Mouse (Mus musculus): Measurements from ENCODE around the gene Slc17a9. TPM values are rescaled to one million over a fixed set of nuclear protein-coding genes. Genes with fewer than 3 reads are reported as not detected.
A peak's percentile ranks its signal among the peaks of the same experiment; 100 is the strongest.
"Not testable (repeated sequence)": the region's sequence is repeated elsewhere in the genome, so short reads cannot be mapped to it uniquely, and the experiment has no call there.

Slc17a9 gene
- total RNA-seq, 1 experiment from 2014 or later = 6.8 TPM

DNA sequence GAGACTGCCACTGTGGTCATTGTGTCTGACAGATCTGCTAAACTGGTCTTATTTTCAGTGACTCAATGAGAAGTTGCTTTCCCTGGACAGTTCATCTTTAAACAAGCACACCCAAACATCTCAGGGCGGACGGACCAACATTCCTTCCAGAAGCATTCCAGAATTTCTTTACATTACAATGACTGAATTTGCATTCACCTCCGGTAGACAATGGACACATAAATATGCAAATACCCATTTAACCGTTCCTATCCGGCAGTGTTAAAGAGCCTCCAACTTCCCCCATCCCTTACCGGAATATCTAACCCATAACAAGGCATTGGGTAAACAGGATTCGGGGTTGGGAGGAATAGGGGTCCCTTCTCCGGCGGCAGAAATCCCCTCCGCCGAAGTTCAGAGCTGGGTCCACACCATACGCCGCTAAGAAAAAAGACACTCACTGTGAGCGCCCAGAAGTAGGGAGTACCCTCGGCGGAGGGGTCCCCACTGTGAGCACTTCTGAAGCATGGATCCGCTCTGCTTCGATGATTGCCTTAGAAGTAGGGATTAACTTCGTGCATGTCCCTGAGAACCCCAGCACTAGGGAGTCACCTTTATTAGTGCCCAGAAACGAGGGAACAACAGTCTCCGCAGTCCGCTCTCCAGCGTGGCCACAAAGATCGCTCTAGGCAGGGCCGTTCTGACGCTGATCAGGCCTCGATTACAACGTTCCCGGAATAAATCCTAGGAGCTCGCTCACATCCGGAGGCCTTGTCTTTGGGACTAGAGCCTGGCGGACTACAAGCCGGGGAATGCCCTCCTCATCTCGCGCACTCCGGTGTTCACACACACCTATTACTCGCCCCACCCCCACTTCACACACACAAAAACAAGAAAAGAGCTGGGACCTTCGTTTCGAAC lies 15.8 kb upstream of the Slc17a9 start:
- 0 out of 2 replicates have a peak, but pooled peaks have one; percentile 1 for ATAC-seq (replicated peaks; ENCODE audit: low read depth, poor library complexity, severe bottlenecking)

DNA sequence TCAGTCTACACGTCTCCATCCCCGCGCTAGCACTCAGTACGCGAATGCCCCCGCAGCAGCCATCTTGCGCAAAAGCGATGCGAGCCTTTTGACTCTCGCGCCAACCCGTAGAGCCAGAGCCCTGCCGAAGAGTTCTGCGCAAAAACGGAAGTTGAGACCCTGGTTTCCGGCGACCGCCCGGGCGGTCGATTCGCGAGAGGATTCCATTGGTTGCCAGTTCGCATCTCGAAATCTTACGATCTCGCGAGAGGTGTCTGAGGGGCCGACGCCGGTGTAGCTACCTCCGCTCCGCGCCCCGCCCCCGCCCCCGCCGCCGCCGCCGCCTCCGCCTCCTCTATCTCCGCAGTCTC lies 15.2 kb upstream of the Slc17a9 start, which contains the start of the genes Dido1 and Gid8:
Gene Dido1 (minus strand): TSS at position 77 of the 350 bp plus-strand sequence.
Gene Gid8 (plus strand): TSS at position 195 of the 350 bp plus-strand sequence.
- peak; percentile 84 for ATAC-seq (replicated peaks; ENCODE audit: low read depth, poor library complexity, severe bottlenecking)

DNA sequence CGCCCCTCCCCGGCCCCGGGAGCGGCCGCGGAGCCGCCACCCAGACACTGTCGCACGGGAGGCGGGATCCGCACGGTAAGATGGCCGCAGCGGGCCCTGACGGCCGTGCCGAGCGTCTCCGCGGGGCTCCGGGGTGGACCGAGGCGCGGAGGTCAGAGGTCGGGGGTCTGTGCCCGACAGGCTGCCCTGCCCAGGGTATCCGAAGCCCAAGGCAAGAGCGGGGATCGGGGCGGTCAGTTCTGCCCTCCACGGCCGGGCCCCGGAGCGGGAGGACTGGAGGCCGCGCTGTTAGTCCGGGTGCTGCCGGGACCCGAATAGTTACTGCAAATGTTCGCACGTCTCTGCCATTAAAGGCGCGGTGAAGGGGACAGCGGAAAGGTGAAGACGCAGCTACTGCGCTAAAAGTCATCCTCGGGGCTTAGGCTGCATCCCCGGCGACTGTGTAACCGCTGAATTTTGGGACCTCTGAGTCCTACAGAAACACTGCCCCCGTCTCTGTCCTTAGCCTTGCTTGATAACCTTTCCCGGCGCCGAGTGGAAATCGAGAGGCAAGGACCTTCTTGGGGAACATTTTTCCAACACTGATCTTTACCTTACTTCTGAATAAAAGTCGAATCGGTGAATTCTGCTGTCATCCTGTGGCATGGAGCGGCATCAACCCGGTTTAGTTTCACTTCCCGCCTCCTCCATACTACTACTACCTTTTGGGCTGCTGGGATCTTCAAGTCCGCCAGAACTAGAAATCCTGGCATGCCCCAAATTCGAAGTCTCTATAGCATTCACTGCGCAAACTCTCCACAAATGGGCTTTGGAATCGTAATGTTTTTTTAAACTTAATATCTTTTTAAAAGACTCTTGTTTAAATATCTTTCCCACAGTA lies 14.5 kb upstream of the Slc17a9 start:
- ATAC-seq (replicated peaks; ENCODE audit: low read depth, poor library complexity, severe bottlenecking) = no peak

DNA sequence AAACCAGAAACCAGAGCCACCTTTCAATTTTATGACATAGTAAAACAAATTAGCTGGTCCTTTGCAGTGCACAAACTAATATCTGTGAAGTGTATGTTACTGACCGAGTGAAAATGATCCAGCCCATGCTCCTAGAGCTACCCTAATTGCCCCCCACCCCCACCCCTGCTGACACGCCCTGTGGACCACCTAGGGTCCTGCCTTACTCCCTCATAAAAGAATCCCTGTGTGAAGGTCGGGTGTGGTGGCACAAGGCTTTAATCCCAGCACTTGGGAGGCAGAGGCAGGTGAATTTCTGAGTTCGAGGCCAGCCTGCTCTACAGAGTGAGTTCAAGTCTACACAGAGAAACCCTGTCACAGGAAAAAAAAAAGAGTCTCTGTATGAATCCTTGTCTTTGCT lies 13.5 kb upstream of the Slc17a9 start:
- no peak for ATAC-seq (replicated peaks; ENCODE audit: low read depth, poor library complexity, severe bottlenecking)

DNA sequence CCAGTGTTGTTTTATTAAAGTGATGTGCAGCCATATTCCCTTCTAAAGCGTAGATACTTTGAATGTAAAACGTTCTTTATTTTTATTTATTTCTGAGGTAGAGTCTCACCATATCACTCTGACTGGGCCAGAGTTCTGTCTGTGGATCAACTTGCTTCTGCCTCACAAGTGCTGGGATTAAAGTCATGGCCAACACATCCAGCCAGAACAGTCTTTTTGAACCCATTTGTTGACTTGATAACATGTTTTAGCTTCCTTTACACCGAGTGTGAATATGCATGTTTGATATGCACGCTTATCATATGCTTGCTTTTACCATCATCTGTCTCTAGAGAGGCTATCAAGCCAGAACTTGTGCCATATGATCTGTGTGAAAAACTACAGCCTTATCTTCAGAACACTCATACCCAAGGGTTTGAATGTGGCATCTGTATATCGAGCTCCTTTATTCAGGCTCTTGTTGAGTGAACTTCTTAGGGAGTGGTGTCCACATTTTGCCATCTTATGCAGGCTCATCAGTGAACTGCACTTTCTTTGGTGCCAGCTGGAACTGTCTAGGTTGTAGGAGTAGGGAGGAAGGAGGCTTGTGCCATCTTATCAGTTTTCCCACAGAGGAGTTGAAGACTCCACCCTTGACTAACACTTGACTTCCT lies 12.9 kb upstream of the Slc17a9 start:
- ATAC-seq (replicated peaks; ENCODE audit: low read depth, poor library complexity, severe bottlenecking) = peak; percentile 43

DNA sequence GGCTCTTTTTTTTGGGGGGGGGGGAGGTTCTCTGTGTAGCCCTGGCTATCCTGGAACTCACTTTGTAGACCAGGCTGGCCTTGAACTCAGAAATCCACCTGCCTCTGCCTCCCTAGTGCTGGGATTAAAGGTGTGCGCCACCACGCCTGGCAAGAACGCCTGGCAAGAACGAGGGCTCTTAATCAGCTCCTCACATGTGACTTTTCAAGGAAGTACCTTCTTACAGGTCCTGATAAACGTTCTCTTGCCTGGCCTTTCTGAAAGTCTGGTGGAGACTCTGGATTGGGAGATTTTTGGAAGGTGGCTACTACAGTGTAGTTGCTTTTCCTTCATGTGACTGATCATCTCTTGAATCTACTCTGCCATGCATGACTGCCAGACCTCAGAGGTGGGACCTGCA lies 2.3 kb upstream of the Slc17a9 start:
- not testable (repeated sequence) for ATAC-seq (replicated peaks; ENCODE audit: low read depth, poor library complexity, severe bottlenecking)

DNA sequence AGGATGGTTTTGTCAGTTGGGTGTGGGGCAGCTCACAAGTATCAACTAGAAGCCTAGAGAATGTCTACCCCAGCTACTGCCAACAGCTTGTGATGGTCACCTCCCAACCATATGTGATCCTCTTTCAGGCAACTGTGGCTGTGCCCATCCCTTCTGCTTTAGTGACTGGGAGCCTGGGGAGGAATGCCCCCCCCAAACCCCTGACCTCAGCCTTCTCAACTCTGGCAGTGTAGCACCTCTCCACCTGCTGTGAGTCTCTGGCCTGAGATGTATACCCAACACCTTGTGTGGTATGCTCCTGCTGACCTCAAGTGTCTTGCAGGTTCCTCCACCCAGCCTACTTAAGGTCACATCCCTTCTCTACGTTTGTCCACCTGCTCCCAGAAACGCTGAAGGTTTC lies 1.2 kb upstream of the Slc17a9 start:
- no peak for ATAC-seq (replicated peaks; ENCODE audit: low read depth, poor library complexity, severe bottlenecking)

DNA sequence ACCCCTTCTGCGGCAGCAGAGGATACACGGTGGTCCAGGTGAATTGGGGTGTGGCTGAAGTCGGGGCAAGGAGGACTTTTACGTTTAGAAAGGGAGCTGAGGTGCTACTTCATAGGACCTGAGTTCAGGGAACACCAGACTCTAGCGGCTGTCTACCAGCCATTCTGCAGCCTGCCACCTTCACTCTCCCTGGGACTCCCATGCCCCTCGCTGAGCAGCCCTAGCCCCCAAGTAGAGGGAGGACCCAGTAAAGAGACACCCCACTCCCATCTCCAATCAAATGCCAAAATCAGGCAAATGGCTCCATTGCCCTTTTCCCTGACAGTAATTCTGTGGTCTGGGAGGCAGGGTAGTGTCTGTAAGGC lies 333 bp downstream of the Slc17a9 start:
- ATAC-seq (replicated peaks; ENCODE audit: low read depth, poor library complexity, severe bottlenecking) = peak; percentile 1; the same call in 1 of the 2 replicates

DNA sequence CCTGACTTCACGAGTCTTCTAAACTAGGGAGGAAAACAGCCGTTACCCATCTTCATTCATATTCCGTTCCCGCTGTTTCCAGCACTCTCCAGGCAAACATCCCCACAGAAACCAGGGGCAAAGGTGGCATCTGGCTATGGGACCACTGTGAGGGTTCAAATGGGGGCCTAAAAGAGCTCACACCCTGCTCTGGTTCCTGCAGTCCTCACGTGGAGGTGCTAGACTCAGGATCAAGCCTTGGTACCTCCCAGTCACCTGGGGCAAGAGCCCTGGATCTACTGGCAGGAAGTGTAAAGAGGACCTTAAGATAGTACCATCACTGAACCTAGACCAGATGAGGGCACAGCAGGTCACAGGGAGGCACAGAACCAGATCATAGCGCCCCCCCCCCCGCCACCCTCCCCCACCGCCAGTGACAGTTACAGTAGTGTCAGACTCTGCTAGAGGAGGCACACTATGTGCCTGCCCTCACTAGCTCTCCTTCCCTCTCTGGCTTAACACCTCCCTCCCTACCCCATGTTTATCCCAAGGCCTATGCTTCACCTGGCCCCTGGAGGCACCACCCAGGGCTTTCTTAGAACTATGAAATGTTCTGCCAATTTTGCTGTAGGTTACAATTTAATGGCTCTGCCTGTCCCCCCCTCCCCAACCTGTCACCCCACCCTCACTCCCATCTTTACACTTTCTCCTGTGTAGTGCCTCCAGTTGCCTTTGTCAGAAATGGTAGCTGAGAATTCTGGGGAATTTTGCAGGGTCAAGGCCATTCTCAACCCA lies 980 bp downstream of the Slc17a9 start:
- no peak for ATAC-seq (replicated peaks; ENCODE audit: low read depth, poor library complexity, severe bottlenecking)

DNA sequence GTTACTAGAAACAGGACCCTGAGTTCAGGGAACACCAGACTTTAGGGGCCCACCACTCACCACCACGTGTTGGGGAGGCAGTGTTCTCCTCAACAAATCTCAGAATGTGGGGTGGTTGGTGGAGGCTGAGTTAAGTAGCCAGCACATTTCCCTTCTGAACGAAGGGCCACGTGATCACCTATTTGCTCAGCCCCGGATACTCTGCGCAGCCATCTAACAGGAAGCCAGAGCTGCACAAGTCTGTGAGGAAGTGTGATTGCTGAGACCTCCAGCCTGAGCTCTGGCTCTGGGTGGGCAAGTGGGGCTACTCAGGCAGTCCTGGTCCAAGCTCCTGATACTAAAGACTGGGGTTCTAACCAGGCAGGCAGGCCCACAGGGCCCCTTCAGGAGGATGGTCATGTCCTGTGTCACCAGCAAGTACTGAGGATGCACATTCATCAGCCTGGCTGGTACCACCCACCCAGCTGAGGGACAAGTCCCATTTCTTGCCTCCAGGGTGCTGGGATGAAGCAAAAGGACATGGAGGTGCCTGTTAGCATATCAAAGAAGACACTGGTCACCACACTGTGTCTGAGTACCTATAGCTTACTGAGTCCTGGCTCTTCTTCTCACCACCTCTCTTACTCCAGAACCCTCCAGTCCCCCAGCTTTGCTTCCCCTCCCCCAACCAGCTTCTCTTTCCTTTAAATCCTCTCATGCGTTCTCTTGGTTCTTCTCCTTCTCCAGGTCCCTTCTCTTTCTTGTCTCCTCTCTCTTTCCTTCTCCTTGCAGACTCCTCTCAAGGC lies 1.8 kb downstream of the Slc17a9 start:
- ATAC-seq (replicated peaks; ENCODE audit: low read depth, poor library complexity, severe bottlenecking) = peak; percentile 72

DNA sequence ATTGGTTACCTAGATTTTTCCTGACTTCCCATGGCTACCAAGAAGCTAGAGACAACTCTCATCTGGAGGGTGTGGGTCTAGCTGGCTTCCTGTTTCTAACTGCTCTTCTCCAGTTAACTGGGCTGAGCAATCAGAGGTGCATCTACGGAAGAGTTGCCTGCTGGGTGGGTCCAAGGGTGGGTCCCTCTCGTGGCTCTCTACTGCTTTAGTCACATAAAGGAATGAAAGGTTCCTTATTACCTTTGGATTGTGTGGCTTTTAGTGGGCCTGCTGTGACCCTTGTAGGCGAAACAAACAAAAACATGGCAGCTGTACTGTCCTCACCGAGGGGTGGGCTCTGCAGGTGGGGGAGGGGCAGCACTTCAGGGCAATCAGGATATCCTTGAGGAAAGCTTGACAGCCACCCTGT lies 2.6 kb downstream of the Slc17a9 start:
- no peak for ATAC-seq (replicated peaks; ENCODE audit: low read depth, poor library complexity, severe bottlenecking)

DNA sequence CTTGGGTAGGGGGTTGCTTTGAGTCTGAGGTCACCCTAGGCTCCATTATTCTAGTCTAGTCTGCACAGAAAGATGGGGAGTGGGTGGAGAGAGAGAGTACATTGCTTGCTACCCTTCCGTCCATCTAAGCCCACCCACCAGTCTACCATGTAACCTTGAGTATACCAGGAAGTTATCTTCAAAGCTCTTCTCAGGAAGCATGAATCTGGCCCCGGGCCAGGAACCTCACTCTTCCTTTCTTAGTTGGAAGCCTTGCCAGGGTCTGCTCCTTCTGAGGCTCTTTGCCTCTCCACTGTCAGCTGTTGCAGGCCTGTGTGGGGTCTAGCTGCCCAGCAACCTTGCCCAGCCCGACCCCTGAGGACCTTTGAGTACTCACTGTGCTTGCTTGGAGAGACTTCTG lies 6.0 kb downstream of the Slc17a9 start:
- no peak for ATAC-seq (replicated peaks; ENCODE audit: low read depth, poor library complexity, severe bottlenecking)

DNA sequence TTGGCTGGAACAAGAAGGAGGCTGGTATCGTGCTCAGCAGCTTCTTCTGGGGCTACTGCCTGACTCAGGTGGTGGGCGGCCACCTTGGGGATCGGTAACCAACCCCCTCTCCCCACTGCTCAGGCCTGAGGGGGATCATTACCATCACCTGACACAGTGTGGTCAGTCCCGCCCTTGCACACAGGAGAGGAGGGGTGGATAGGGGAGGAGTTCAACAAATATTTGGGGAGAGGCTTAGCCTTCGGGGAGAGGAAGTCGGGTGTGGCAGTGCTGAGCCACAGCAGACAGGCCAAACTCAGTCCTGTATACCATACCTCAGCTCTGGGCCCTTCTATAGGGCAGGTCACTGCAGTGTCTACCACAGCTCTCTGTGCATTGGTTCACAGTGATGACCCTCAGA lies 6.9 kb downstream of the Slc17a9 start:
- ATAC-seq (replicated peaks; ENCODE audit: low read depth, poor library complexity, severe bottlenecking) = peak; percentile 57

DNA sequence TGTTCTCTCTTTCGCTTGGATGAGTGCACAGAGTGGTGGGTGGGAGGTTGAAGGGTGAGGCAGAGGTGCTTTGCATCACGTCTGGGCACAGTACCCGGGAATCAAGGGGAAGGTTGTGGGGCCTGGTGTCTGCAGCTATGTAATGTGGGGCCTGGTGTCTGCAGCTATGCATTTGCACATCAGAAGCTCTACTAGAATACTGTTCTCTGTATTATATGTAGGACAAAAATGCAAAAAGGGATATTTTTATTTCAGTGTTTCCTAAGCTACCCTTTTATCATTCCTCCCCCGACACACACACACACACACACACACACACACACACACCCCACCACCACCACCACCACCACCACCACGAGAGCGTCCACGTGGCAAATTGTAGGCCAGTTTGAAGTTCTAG lies 10.2 kb downstream of the Slc17a9 start:
- no peak for ATAC-seq (replicated peaks; ENCODE audit: low read depth, poor library complexity, severe bottlenecking)

DNA sequence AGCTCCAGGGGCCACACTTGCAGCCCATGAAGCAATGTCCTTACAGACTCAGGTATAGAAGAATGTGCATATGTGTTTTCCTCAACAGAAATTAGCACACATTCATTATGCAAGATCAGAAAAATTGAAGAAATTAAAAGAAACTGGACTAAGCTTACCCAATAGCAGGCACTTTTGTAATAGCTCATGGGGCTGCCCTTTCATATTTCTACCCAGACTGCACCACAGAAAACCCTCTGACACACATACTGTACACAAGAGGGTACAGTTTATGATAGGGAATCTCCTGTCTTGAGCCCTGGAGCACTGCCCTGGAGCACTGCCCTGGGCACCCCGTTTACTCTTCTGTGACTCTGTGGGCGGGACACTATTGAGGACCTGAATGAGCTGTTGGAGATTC lies 12.9 kb downstream of the Slc17a9 start:
- ATAC-seq (replicated peaks; ENCODE audit: low read depth, poor library complexity, severe bottlenecking) = no peak

DNA sequence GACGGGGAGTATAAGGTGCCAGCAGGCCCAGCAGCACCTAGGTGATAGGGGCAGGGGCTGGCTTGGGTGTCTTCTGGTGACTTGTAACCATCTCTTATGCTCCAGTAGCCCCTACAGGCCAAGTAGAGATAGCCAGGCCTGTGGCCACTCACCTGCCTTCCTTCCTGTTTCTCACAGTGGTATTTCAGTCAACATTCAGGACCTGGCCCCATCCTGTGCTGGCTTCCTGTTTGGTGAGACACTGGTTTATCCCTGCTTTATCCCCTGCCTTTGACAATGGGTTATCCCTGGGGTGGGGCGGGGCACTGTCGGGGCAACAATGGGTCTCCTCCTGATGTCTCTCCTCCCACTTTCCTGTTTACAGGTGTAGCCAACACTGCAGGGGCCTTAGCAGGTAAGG lies 15.3 kb downstream of the Slc17a9 start:
- no peak for ATAC-seq (replicated peaks; ENCODE audit: low read depth, poor library complexity, severe bottlenecking)

DNA sequence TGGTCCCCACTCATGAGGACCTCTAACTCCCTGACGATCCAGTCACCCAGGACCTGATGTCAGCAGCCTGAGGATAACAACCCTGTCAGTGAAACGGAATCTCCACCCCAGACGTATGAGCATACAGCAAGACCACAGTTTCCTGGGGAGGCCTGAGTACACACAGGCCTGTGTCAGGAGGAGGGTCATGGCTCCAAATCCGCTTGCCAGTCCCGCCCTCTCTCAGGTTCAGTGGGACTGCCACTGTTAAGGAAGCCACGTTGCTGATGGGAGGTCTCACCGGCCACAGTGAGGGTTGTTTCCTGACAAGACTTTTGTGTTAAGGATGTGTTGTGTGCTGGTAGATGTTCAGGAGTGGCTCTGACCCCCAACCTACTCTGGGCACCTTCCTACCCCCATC lies 16.4 kb downstream of the Slc17a9 start:
- ATAC-seq (replicated peaks; ENCODE audit: low read depth, poor library complexity, severe bottlenecking) = no peak

DNA sequence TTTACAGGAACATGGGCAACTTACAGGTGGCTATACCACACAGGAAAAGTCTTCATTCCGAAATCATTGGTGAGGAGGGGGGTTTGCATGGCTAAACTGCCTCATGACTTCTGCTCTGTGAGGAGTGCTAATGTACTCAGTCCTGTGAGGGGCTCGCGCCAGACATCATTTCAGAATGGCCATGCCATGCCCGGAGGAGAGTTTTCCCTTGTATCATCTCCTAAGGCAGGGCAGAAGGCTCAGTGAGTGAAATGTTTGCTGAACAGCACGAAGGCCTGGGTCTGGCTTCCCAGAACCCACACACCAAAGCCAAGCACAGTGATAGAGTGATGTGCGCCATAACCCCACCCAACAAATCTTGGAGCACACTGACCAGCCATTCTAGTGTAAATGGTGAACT lies 17.8 kb downstream of the Slc17a9 start:
- ATAC-seq (replicated peaks; ENCODE audit: low read depth, poor library complexity, severe bottlenecking) = no peak

DNA sequence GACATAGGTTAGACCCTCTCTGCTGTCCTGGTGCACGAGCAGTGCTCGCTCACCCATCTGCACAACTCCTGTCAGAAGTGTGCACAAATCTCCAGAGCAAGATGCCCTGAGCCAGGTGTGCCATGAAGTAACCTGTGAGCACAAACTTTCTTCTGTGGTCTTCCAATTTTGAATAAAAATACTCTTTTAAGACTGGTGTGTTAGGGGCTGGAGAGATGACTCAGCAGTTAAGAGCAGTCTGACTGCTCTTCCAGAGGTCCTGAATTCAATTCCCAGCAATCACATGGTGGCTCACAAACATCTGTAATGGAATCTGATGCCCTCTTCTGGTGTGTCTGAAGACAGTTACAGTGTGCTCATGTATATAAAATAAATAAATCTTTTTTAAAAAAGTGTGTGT lies 18.3 kb downstream of the Slc17a9 start:
- ATAC-seq (replicated peaks; ENCODE audit: low read depth, poor library complexity, severe bottlenecking) = no peak
